Mouse (Mus musculus): ENCODE measurements around the gene Sgpl1.

Gene Sgpl1

DNA sequence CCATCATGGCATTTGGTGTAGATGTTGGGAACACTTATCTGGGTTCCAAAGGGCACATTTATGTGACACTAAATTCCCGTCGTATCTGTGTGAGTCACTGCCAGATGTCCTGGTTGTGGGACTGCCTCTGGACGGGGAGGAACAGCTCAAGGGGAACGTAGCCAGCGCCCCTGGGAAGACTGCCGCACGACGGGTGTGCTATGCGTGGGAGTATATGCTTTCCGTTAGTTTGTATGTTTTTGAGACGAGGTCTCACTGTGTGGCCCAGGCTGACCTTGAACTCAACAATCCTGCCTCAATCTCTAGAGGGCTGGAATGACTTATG lies 66.6 kb downstream of the Sgpl1 start:
- DNase-seq: no peak

DNA sequence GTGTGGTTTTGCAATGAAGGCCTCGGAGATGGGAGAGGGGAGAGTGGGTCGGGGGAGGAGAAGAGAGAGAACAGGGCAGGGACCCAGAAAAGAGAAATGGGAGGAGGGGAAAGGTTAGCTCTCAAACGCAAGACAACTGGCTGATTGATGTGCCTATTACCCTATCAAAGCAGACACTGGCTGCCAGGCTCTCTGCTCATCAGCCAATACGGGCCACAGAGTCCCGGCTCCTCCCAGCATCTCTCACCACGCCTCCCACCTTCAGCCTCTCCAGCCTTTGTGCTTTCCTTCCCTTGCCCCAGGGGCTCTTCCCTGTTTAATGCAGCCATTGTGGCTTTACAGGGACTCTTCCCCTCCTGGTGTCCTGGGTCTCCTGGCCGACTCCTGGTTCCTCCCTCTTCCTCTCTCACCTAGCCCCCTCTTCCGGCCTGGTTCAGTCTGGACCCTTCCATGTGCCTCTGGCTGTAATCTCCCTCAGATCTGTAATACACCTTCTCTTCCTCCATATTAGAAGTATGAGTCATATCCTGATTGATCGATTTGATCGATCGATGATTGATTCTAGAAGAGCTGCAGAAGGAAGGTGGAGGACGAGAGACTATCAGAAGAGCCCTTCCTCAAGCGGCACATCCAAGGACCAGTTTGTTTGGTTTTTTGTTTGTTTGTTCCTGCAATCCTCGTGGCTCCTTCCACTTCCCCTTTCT lies 67.1 kb downstream of the Sgpl1 start:
- peak; percentile 50 for DNase-seq

DNA sequence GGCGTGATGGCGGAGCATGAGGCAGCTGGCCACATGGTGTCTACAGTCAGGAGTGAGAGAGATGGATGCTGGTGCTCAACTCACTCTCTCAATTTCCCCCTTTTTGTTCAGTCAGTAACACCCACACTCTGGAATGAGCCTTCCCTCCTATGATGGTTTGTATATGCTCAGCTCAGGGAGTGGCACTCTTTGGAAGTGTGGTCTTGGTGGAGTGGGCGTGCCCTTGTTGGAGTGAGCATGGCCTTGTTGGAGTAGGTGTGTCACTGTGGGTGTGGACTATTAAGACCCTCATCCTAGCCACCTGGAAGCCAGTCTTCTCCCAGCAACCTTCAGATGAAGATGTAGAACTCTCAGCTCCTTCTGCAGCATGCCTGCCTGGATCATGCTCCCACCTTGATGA lies 71.9 kb downstream of the Sgpl1 start:
- DNase-seq: no peak

DNA sequence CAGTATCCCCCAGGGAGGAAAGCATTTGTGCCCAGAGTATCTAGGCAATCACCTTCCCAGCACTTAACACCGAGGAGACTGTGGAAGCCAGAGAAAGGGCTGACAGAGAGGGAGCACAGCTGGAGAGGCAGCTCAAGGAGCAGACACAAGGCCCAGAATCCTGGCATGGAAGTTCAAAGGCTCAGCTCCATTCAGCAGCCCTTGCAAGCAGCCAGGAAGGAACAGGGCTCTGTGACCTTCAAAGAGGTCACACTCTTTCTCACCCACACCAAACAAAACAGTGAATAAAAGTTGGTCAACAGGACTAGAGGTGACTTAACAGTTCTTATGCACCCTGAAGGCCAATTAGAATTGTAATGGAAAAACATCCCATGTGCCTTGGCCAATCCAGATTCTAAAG lies 72.9 kb downstream of the Sgpl1 start:
- no peak for DNase-seq

DNA sequence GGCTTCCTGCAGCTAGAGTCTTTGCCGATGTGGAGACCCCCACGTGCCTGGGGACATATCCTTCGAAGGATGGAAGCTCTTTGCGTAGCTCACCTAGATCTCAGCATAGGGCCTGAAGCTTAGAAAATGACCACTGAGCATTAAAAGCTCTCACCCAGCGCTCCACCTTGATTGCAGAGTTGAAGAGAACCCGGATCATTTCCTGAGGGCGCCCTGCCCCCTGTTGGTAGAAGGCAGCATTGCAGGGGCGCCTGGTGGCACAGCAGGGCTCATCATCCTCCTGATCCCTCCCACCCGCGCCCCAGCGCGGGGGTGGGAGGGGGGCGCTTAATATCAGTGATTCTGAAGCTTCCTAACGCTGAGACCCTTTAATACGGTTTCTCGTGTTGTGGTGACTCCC lies 75.2 kb downstream of the Sgpl1 start:
- DNase-seq: peak; percentile 57

DNA sequence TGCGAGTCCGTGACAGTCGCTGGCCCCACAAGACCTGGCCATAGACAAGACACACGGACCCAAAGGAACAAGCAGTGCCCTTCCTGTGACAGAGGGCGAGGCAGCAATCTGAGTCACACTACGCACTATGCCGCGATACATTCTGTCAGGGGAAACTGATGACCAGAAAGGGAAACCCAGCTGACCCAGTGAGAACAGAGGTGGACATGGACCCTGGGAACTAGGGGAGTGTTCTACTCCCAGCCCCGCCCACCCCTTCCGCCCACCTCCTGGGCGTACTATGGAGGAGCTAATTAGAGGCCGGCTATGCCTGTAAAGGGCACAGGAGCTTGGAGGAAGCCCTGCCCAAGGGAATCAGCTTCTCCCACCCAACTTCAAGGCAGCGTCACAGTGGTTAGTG lies 78.3 kb downstream of the Sgpl1 start:
- DNase-seq: no peak

DNA sequence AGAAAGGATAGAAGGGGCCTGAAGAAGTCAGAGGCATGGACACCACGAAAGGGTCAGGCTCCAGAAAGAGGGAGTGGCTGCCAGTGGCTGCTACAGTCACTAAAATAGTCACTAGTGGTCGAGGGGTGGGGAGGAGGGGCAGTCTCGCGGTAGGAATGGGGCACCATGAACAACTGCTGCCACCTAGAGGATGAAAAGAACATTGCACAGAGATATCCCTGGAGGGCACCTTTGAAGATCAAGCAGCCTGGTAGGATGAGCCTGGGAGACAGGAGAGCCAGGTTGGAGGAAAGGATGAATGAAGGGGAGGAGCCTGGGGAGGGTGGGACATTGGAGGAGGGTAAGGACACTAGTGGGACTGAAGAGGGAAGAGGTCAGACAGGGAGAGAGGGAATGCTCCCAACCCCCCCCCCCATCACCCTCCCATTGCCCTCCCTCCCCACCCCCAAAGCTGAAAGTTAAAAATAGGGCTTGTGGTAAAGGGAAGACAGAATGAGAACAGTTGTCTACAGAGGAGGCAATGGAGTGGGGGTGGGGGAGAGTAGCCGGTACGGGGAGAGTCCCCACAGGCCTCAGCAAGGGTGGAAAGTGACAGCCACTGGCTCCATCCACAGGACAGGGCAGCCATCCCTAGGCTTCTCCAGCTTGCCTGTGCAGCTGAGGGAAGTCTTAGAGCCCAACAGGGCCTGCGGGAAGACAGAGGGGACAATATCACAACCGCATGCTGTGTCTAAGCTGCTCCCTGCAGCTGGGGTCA lies 78.9 kb downstream of the Sgpl1 start:
- DNase-seq: peak; percentile 26

DNA sequence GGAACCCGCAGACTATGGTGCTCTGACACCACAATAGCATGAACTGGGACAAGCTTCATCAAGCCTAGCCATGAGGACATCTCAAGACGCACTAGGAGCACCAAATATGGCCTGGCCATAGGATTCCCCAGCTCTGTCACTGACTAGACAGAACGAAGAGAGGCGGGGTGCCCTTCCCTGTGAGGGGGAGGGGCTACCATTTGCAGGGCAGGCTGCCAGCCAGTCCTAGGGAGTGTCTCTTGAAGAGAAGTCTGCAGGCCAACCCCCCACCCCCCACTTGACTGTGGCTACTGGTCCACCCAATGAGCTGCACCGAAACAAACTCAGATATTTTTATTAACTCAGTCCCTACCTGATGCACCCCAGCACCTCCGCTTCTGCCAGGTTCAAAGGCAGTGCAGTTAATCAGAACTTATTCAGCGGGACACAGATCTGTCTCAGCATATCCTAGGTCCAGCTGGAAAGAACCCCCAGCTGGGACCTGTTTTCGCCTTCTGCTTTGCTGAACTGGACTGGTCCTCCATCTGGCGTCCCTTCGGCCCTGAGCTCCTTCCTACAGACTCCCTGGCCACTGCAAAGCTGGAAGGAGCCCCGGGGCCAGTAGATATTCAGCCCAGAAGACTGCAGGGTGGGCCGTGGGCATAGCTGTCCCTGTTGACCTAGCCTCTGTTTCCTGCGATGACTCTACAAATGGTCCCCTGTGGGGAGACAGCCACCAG lies 82.1 kb downstream of the Sgpl1 start:
- no peak for DNase-seq

DNA sequence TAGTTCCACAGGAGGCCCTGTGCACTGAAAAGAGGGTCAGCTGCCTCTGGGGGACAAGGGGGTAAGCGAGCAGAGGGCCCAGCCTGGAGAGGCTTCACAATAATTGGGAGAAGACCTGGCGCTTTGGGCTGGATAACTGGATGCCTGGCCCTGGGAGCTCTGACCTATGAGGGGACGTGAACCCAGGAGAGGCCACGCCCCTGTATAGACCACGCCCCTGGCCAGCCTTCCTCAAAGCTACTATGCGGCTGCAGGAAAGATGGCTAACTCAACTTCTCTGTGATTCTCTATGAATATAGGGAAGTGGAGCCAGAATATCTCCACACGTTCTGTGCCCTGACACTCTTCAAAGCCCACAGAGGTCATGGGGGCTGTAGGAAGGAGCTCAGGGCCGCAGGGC lies 82.9 kb downstream of the Sgpl1 start:
- DNase-seq: no peak

DNA sequence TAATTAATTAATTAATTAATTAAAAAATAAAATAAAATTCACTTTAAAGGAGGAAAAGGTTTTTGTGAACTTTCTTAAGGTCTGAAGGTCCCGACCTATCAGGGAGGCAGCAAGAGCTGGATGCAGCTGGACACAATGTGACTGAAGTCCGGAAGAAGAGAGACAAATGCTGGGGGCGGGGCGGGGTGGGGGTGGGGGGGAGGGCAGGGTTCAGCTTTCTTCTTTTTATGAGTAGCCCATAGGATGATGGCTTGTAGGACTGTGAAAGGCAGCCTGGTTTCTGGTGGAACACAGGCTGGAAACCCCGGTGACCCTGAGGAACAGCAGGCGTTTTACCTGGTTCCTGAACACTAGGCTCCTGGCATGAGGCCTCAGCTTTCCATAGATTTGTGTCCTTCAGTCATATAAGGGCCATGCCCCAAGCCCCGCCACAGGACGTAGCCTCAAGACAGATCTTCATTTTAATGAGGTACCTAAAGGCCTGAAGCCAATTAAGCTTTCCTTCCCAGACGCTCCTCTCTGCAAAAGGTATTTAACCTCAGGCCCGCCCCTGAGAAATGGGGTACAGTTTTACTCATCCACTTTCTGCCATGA lies 84.1 kb downstream of the Sgpl1 start:
- DNase-seq: no peak

DNA sequence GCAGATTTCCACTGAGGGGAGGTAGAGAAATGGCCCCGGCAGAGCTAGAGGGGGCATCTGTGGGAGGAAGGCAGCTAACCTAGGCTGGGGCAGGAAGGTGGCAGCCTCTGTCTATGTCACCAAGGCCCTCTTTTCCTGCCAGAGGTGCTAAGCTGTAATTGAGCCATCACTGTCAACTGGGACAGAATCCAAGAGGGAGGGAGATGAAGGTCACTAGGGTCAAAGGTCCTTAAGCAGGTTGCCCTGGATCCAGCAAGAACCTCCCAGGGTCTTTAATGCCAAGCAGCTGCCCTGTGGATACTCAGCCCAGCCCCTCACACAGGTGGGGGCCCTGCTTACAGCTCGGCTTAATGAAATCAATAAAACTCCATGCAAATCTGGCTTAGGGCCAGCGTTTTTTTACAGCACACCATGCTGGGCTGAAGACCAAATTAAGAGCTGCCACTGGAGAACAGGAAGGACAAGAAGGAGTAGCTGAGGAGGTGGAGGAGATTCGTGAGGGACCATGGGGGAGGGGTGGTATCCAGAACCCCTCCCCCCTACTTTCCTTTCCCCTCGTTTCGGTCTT lies 87.9 kb downstream of the Sgpl1 start:
- no peak for DNase-seq

DNA sequence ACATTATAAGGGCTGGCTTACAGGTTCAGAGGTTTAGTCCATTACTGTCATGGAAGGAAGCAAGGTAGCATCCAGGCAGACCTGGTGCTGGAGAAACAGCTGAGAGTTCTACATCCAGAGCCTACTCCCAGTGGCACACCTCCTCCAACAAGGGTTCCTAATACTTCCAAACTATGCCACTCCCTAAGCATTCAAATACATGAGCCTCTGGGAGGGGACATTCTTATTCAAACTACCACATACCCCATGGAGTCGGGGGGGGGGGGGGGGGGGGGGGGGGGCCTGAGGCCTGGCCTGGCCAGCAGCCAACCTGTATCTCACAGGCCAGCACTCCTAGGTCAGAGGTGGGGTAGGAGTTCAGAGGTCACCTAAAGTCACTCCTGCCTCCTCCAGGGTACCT lies 88.4 kb downstream of the Sgpl1 start:
- DNase-seq: no peak

DNA sequence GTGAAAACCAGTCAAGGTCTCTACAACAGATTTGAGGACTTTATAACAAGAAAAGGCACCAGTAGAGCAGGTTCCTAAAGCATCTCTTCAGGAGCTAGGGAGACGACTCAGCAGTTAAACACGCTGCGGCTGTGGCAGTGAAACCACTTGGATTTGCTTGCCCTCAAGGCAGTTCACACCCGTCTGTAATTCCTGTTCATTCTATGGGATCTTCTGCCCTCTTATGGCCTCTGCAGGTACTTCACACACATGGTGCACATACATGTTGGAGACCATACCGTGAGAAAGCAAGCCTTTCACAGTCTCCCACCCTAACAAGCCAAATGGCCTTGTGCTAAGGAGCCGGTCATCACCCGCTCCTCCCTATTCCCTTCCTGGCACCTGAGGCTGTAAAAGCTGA lies 90.8 kb downstream of the Sgpl1 start:
- no peak for DNase-seq

DNA sequence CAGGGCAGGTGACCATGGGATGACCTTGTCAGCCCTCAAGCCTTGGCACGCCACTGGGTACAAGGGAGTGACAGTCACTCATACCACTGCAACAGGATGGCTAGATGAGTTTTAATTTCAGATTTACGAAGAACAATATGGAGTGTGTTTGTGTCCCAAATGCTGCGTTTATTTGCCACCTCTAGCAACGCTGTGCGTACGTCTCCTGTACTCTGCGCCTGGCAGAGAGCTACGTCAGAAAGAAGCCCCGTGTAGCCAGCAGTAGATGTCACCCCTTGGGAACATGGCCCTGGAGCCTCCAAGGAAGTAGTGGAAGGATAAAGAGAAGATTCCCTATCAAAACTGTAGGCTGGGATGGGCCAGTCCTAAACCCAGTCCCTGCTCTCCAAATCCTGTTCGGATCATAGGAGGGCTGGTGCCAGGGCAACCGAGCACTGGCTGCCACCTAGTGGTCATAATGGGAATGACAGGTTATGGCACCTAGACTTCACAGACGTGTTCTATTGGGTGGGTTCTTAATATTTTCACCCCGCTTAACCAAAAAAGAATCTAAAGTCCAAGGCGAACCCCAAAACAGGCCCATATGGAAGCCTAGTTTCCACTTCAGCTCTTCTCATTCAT lies 95.4 kb downstream of the Sgpl1 start:
- peak; percentile 47 for DNase-seq

Data from thymus, postnatal 25 days (tissue).